Mouse (Mus musculus) olfactory bulb, adult 2 months (tissue): ENCODE measurements around the gene Manba. TPM values are rescaled to one million over a fixed set of nuclear protein-coding genes. Genes with fewer than 3 reads are reported as not detected.
A peak's percentile ranks its signal among the peaks of the same experiment; 100 is the strongest.
"Not testable (repeated sequence)": the region's sequence is repeated elsewhere in the genome, so short reads cannot be mapped to it uniquely, and the experiment has no call there.

Source experiments
- H3K27ac ChIP-seq: fragments of 200-500 bp; 2 replicates; pipeline ENCODE4 v1.5.1; 2012; ENCODE audit warnings: low read depth, low read length; ENCODE audit not compliant: insufficient read depth
- H3K4me1 ChIP-seq: fragments of 200-500 bp; 2 replicates; pipeline ENCODE4 v1.6.1; 2012; ENCODE audit warnings: low read length; ENCODE audit not compliant: control insufficient read depth, insufficient read depth
- H3K4me3 ChIP-seq: fragments of 200-500 bp; 2 replicates; pipeline ENCODE4 v1.5.1; 2012; ENCODE audit warnings: mild to moderate bottlenecking, low read depth, low read length, moderate library complexity; ENCODE audit not compliant: insufficient read depth
- CTCF ChIP-seq: fragments of 200-500 bp; IDR thresholded peaks from 2 replicates; pipeline ENCODE4 v1.5.1; 2012; ENCODE audit warnings: low read depth, mild to moderate bottlenecking, low read length, moderate library complexity; ENCODE audit not compliant: insufficient read depth
- POLR2A ChIP-seq: fragments of 200-500 bp; IDR thresholded peaks from 2 replicates; pipeline ENCODE4 v1.6.1; 2012; ENCODE audit warnings: mild to moderate bottlenecking, low read depth, low read length, moderate library complexity; ENCODE audit not compliant: insufficient read depth
- WGBS: fragments of 180-500 bp; shearing (Covaris S2); methylation state at CpG from one replicate; pipeline ENCODE4 v1.1.7; 2018; 5-methylcytosine and 5-hydroxymethylcytosine counted together
- polyA plus RNA-seq: library from polyadenylated mRNA; stranded (reverse); fragments of >200 nt; gene quantifications from 2 replicates; pipeline ENCODE4 v1.2.4, GENCODE M21; 2012; ENCODE audit warnings: low replicate concordance; ENCODE audit not compliant: missing spikeins, insufficient read depth, insufficient read length

Manba gene
- polyA plus RNA-seq, 1 experiment, result not detected

DNA sequence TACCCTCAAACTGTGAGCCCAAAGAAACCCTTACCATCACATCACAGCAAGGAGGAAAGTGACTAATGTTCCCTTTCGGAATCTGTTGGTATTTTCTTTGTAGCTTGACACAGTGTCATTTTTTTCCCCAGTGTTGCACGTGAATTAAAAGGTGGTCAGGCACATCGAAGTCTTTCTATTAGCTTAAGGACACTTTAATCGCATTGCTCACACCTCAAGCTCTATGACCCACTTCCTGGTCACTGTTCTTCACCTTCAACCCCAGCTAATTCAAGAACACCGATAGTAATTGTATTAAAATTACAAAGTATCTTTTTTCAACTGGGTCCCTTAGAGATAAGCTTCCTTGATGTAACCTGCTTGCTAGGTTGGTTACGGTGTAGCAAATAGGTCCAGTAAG is 4.6 kb upstream of the Manba start:
- TF ChIP-seq POLR2A (no peak), CTCF (no peak)
- WGBS, result 94% methylated on average over 6 of the region's 6 CpGs
- Histone ChIP-seq H3K4me3 (no peak overlapping the region), H3K4me1 (peaks cover 4% of the 10 kb centered on the region), H3K27ac (no peak overlapping the region)

DNA sequence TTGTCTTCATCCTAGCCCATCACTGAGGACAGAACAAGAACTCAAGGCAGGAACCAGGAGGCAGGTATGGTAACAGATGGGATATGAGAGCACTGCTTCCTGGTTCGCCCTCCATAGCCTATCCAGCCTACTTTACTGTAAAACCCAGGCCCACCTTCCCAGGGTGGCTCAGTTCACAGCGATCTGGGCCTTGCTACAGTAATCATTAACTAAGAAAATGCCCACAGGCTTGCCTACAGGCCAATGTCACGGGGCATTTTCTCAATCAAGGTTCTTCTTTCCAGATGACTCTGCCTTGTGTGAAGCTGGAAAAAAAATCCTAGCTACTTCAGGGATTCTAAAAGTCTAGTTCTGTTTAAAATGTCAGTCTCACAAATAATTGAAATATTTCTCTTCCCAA is 3.8 kb upstream of the Manba start:
- Histone ChIP-seq H3K4me3 (no peak overlapping the region), H3K4me1 (peaks cover 4% of the 10 kb centered on the region), H3K27ac (no peak overlapping the region)
- TF ChIP-seq CTCF (no peak), POLR2A (no peak)
- WGBS, result 97% methylated on average over 3 of the region's 3 CpGs

DNA sequence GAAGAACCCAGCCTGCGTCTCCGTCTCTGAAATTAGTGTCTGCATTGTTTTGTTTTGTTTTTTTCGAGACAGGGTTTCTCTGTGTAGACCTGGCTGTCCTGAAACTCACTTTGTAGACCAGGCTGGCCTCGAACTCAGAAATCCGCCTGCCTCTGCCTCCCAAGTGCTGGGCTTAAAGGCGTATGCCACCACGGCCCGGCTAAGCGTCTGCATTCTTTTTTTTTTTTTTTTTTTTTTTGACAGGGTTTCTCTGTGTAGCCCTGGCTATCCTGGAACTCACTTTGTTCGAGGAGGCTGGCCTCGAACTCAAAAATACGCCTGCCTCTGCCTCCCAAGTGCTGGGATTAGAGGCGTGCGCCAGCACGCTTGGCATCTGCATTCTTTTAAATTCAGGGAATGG is 761 bp upstream of the Manba start:
- not testable (repeated sequence) for H3K4me3 ChIP-seq, H3K27ac ChIP-seq, H3K4me1 ChIP-seq
- 86% methylated on average over 15 of the region's 15 CpGs for WGBS

DNA sequence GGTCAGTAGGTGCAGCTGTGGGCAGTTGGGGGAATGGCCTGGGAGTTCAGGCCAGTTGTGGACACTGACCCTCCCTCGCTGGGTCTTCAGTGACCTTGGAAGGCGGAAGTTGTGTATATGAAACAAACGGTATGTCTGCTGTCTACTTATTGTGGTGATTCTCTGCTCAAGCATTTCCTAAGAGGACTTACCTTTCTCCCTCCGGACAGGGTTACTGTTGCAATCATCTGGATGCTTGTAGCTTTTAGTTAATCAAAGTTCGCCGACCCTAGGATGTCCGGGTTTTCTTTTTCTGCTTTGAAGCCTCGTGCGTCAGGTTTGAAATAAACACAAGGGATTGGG is 460 bp downstream of the Manba start:
- Histone ChIP-seq H3K4me3 (peak overlapping the region; percentile 53), H3K27ac (no peak overlapping the region), H3K4me1 (peaks cover 4% of the 10 kb centered on the region)
- 5% methylated on average over 9 of the region's 9 CpGs for WGBS
- TF ChIP-seq POLR2A (no peak), CTCF (no peak)

DNA sequence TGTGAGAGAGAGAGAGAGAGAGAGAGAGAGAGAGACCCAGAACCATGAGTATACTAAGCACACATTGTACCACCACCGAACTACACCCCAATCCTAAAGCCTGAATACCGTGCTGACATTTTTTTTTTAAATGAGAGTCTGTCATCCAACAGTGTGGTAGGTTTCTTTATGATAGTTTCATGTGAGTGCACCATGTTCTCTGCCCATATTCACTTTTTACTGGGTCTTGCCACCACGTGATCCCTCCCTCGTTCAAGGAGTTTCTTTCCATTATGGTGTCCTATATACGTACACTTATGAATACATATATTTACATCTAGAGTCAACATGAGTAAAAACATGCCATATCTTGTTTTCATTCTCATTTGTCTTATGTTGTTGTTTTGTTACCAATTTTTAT is 940 bp downstream of the Manba start:
- TF ChIP-seq POLR2A, result no peak
- WGBS, result 72% methylated on average over 5 of the region's 5 CpGs
- peaks cover 4% of the 10 kb centered on the region for H3K4me1 ChIP-seq
- no peak overlapping the region for H3K27ac ChIP-seq
- H3K4me3 ChIP-seq, result no peak overlapping the region

DNA sequence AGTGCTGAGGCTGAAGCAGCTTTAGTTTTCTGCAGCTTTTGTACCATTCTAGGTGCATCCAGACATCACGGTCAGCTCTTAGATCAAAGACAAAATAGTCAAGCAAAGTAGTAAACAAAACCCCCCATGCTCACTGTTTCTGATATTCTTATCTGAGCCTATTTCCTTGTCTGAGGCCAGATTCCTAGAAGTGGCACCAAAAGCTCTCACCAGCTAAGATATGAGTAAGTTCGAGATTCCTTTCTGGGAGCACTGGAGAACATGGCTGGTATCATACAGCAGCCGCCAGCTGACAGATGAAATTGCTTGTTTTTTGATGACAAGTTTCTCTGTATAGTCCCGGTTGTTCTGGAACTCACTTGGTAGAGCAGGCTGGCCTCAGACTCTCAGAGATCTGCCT is 2.4 kb downstream of the Manba start:
- no peak for TF ChIP-seq CTCF
- TF ChIP-seq POLR2A, result no peak
- over 99% methylated on average over 4 of the region's 4 CpGs for WGBS
- Histone ChIP-seq H3K4me3 (no peak overlapping the region), H3K27ac (no peak overlapping the region), H3K4me1 (peaks cover 4% of the 10 kb centered on the region)

DNA sequence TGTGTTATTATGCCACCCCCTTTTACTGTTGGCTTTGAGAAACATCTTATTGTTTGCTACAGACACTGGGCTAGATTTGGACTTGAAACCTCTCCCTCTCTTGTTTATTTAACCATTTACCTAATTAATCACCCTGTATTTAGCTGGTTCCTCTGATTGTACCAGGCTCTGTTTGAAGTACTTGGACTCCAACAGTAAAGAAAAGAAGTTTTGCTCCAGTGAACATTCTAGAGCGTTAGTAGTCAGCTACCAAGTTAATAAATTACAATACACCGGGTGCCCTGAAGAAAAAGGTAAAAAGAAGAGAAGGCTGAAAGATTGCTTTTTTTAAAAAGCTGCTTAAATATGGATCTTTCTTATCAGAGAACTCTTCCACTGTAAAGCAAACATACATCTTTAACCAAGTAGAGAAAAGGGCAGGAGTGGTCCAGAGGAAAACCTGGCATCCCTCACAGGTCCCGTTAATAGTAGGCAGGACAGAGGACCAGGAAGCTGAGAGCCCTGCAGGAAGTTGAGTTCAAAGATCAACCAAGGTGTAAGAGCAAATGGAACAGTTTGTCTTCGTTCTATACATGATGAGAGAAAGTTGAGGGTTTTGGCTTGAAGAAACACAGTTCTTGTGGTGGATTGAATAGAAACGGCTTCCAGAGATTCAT is 4.6 kb downstream of the Manba start:
- H3K4me3 ChIP-seq, result no peak overlapping the region
- peaks cover 4% of the 10 kb centered on the region for H3K4me1 ChIP-seq
- TF ChIP-seq POLR2A, result no peak
- WGBS, result 87% methylated on average over 5 of the region's 5 CpGs
- no peak overlapping the region for H3K27ac ChIP-seq

DNA sequence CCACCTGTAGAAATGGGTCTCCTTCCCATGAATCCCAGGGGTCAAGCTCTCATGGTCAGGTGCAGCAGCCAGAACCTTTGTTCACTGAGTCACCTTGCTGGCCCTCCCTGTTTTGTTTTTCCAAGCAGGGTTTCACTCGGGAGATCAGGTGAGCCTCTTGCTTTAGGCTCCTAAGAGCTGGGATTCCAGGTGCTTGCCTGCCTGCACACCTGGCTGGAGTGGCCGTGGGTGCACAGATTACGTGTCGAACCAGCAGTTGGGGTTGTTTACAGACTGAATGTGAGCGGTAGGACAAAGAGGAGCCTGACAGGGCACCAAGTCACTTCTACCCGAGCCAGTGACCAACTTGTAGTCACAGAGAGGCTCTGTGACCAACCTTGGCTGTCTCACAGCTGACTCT is 5.7 kb downstream of the Manba start:
- Histone ChIP-seq H3K4me3 (no peak overlapping the region), H3K27ac (no peak overlapping the region), H3K4me1 (no peaks in the 10 kb centered on the region)
- WGBS, result 92% methylated on average over 6 of the region's 6 CpGs
- TF ChIP-seq CTCF (no peak), POLR2A (no peak)

DNA sequence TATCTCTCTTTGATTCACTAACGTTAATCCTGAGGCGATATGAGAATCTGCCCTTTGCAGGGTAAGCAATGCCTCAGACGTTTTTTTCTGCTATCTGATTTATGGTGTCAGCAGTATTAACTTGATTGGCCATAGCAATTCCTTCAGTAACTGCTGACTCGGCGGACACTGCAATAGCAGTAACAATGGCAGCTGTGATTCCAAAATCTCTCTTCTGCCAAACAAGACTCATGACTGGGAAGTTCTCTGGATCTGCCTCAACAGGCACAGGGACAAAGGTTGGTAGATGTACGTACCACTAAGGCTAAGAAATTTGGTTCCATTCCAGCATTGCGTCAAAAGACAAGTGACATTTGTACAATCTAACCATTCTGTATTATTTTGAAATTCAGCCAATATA is 7.9 kb downstream of the Manba start:
- not testable (repeated sequence) for H3K4me1 ChIP-seq, H3K4me3 ChIP-seq, H3K27ac ChIP-seq
- 91% methylated on average over 7 of the region's 7 CpGs for WGBS

DNA sequence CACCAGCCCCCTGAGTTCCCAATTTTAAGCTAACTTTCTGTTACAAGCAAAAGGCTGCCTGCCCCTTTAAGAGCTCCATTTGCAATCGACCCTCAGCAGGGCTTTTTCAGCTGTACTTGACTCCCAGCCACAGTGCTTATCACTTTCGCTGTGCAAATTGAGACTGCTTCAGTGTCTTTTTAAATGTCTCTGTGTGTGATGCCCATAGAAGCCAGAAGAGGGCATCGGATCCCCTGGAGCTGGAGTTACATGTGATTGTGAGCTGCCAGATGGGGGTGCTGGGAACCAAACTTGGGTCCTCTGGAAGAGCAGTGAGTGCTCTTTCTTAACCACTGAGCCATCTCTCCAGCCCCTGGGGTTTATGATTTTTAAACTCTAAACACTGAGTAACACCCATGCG is 12.5 kb downstream of the Manba start:
- WGBS, result 88% methylated on average over 4 of the region's 4 CpGs
- H3K4me3 ChIP-seq, H3K4me1 ChIP-seq, H3K27ac ChIP-seq: not testable (repeated sequence)
